Mouse (Mus musculus): ENCODE results near the gene Gtf2f2. TPM values are rescaled to one million over a fixed set of nuclear protein-coding genes. Genes with fewer than 3 reads are reported as not detected.

Gene Gtf2f2
- polyA plus RNA-seq, 1 experiment from 2014 or later = 16.1 TPM

- no peak overlapping the region for H3K4me2 ChIP-seq (ENCODE audit: low read depth, low read length)
- H3K4me3 ChIP-seq (ENCODE audit: low read depth, low read length) = no peak overlapping the region
- DNase-seq = no peak
- WGBS (ENCODE audit: insufficient replicate concordance) = 90% methylated on average over 1 of the region's 1 CpGs
- no peak overlapping the region for H3K9ac ChIP-seq (replicated peaks)
- H3K27ac ChIP-seq (ENCODE audit: low read depth) = no peak overlapping the region
- H3K27me3 ChIP-seq (ENCODE audit: insufficient read depth, low read length) = no peaks in the 10 kb centered on the region
- TF ChIP-seq CTCF (IDR thresholded peaks at IDR 0.05; ENCODE audit: low read depth) (no peak), EP300 (IDR thresholded peaks at IDR 0.05; ENCODE audit: low read depth) (no peak)
- peaks cover 21% of the 10 kb centered on the region for H3K4me1 ChIP-seq (ENCODE audit: insufficient read depth)
- no peaks in the 10 kb centered on the region for H3K9me3 ChIP-seq (ENCODE audit: low read length)
- H3K36me3 ChIP-seq (replicated peaks; ENCODE audit: insufficient read depth, low read length) = no peaks in the 10 kb centered on the region; the same call in 1 of the 2 replicates
- ATAC-seq = no peak
These were observed 2.5 kb downstream of the Gtf2f2 start for GRCm38 (mm10) chr14:76008174-76008573.

- Histone ChIP-seq H3K9ac (replicated peaks) (no peak overlapping the region), H3K27ac (ENCODE audit: low read depth) (no peak overlapping the region), H3K4me3 (ENCODE audit: low read depth, low read length) (no peak overlapping the region), H3K4me1 (ENCODE audit: insufficient read depth) (peaks cover 15% of the 10 kb centered on the region), H3K4me2 (ENCODE audit: low read depth, low read length) (no peak overlapping the region), H3K27me3 (ENCODE audit: insufficient read depth, low read length) (no peaks in the 10 kb centered on the region), H3K36me3 (replicated peaks; ENCODE audit: insufficient read depth, low read length) (peaks cover 2% of the 10 kb centered on the region; the same call in 1 of the 2 replicates), H3K9me3 (ENCODE audit: low read length) (no peaks in the 10 kb centered on the region)
- DNase-seq (no peak), ATAC-seq (no peak)
- 84% methylated on average over 4 of the region's 4 CpGs for WGBS (ENCODE audit: insufficient replicate concordance)
- no peak for TF ChIP-seq EP300 (IDR thresholded peaks at IDR 0.05; ENCODE audit: low read depth)
- no peak for TF ChIP-seq CTCF (IDR thresholded peaks at IDR 0.05; ENCODE audit: low read depth)
These were observed 5.7 kb downstream of the Gtf2f2 start for GRCm38 (mm10) chr14:76005011-76005410.

DNA sequence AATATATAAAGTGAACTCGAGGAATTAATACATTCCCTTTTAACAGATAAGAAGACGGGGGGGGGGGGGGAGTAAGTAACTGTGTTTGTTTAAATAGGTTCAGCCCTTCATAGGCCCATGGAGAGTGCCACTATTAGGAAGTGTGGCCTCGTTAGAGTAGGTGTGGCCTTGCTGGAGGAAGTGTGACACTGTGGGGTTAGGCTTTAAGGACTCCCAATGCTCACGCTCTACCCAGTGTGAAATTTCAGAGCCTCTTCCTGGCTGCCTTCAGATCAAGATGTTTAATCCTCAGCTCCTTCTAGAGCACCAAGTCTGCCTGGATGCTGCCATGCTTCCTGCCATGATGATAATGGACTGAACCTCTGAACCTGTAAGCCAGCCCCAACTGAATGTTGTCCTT, 8.9 kb downstream of the Gtf2f2 start:
- no peak overlapping the region for H3K4me3 ChIP-seq (ENCODE audit: low read depth, low read length)
- no peak for ATAC-seq
- H3K4me1 ChIP-seq (ENCODE audit: insufficient read depth) = no peaks in the 10 kb centered on the region
- H3K9me3 ChIP-seq (ENCODE audit: low read length) = no peaks in the 10 kb centered on the region
- H3K27ac ChIP-seq (ENCODE audit: low read depth) = no peak overlapping the region
- no peak for DNase-seq
- TF ChIP-seq CTCF (IDR thresholded peaks at IDR 0.05; ENCODE audit: low read depth) = no peak
- TF ChIP-seq EP300 (IDR thresholded peaks at IDR 0.05; ENCODE audit: low read depth) = no peak
- 41% methylated on average over 4 of the region's 4 CpGs for WGBS (ENCODE audit: insufficient replicate concordance)
- H3K36me3 ChIP-seq (replicated peaks; ENCODE audit: insufficient read depth, low read length) = peaks cover 2% of the 10 kb centered on the region; the same call in 1 of the 2 replicates
- no peaks in the 10 kb centered on the region for H3K27me3 ChIP-seq (ENCODE audit: insufficient read depth, low read length)
- H3K4me2 ChIP-seq (ENCODE audit: low read depth, low read length) = no peak overlapping the region
- H3K9ac ChIP-seq (replicated peaks) = no peak overlapping the region

DNA sequence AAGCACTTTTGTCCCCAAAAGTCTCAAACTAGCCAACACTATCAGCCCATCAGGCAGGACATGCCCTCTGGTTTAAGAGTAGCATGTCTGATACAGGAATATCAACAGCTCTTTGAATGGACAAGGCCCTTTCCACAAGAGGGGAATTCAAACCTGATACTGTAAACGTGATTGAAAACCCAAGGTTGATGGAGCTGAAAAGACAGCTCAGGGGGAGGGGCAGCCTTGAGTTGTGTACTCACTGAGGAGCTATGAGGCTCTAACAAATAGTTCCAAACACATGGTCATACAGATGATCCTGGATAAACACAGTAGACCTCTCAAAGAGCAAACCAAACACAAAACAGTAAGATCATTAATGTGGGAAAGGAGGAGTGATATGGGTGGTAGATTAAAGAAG, 12.6 kb downstream of the Gtf2f2 start:
- no peak for DNase-seq
- Histone ChIP-seq H3K4me2 (ENCODE audit: low read depth, low read length) (no peak overlapping the region), H3K36me3 (replicated peaks; ENCODE audit: insufficient read depth, low read length) (peaks cover 6% of the 10 kb centered on the region; the same call in 1 of the 2 replicates), H3K9ac (replicated peaks) (no peak overlapping the region), H3K9me3 (ENCODE audit: low read length) (no peaks in the 10 kb centered on the region), H3K4me1 (ENCODE audit: insufficient read depth) (no peaks in the 10 kb centered on the region), H3K4me3 (ENCODE audit: low read depth, low read length) (no peak overlapping the region), H3K27me3 (ENCODE audit: insufficient read depth, low read length) (no peaks in the 10 kb centered on the region), H3K27ac (ENCODE audit: low read depth) (no peak overlapping the region)
- WGBS (ENCODE audit: insufficient replicate concordance) = 50% methylated on average over 1 of the region's 1 CpGs
- no peak for ATAC-seq
- TF ChIP-seq EP300 (IDR thresholded peaks at IDR 0.05; ENCODE audit: low read depth) = no peak
- TF ChIP-seq CTCF (IDR thresholded peaks at IDR 0.05; ENCODE audit: low read depth) = no peak

DNA sequence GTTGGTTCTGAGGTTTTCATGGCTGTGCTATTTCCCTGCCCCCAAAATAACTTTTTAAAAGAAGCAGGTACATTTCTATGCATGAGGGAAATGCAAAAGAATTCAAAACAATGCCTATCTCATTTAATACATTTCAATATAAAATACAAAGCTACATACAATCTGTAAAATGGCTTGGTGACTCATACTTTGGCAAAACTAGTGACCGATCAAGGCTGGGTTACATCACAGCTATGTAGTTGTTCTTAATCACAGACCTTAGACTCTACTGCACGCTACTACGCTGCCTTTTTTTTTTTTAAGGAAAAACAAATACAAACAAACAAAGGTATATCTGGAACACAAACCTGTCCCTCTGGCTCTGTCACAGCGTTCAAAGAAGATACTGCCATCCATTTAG, 18.3 kb downstream of the Gtf2f2 start:
- H3K9ac ChIP-seq (replicated peaks) = no peak overlapping the region
- no peak overlapping the region for H3K27ac ChIP-seq (ENCODE audit: low read depth)
- peaks cover 7% of the 10 kb centered on the region for H3K36me3 ChIP-seq (replicated peaks; ENCODE audit: insufficient read depth, low read length)
- no peaks in the 10 kb centered on the region for H3K9me3 ChIP-seq (ENCODE audit: low read length)
- H3K27me3 ChIP-seq (ENCODE audit: insufficient read depth, low read length) = no peaks in the 10 kb centered on the region
- 87% methylated on average over 4 of the region's 4 CpGs for WGBS (ENCODE audit: insufficient replicate concordance)
- no peak for ATAC-seq
- TF ChIP-seq EP300 (IDR thresholded peaks at IDR 0.05; ENCODE audit: low read depth) (no peak), CTCF (IDR thresholded peaks at IDR 0.05; ENCODE audit: low read depth) (no peak)
- H3K4me2 ChIP-seq (ENCODE audit: low read depth, low read length) = no peak overlapping the region
- DNase-seq = no peak
- H3K4me1 ChIP-seq (ENCODE audit: insufficient read depth) = no peaks in the 10 kb centered on the region
- H3K4me3 ChIP-seq (ENCODE audit: low read depth, low read length) = no peak overlapping the region

GRCm38 (mm10) chr14:75990936-75991335, 19.7 kb downstream of the Gtf2f2 start:
- Histone ChIP-seq H3K4me3 (ENCODE audit: low read depth, low read length) (no peak overlapping the region), H3K27me3 (ENCODE audit: insufficient read depth, low read length) (no peaks in the 10 kb centered on the region), H3K9ac (replicated peaks) (no peak overlapping the region), H3K27ac (ENCODE audit: low read depth) (no peak overlapping the region), H3K9me3 (ENCODE audit: low read length) (no peaks in the 10 kb centered on the region), H3K4me2 (ENCODE audit: low read depth, low read length) (no peak overlapping the region), H3K4me1 (ENCODE audit: insufficient read depth) (no peaks in the 10 kb centered on the region), H3K36me3 (replicated peaks; ENCODE audit: insufficient read depth, low read length) (peaks cover 7% of the 10 kb centered on the region)
- no peak for DNase-seq
- TF ChIP-seq EP300 (IDR thresholded peaks at IDR 0.05; ENCODE audit: low read depth) (no peak), CTCF (IDR thresholded peaks at IDR 0.05; ENCODE audit: low read depth) (no peak)
- ATAC-seq = no peak
- 90% methylated on average over 6 of the region's 6 CpGs for WGBS (ENCODE audit: insufficient replicate concordance)

DNA sequence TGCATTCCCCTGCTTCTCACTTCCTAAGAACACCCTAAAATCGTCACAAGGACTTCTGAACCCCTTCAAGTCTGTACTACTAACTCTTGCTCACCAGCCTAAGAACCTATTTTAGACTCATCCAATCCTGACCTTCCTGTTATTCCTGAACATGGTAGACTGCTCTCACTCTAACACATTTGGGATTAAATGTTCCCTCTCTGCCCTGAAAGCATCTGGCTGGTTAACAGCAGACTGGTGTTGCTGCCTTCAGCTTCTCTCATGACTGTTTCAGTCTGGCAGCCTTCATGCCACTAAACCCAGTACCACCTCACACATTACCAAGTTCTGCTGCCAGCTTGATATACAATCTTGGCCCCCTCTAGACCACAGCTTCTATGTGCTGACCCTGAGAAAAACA, 21.5 kb downstream of the Gtf2f2 start:
- WGBS (ENCODE audit: insufficient replicate concordance) = 78% methylated on average over 1 of the region's 1 CpGs

More for the DNA sequence above, 21.5 kb downstream of the Gtf2f2 start:
- Histone ChIP-seq H3K4me2 (ENCODE audit: low read depth, low read length) (no peak overlapping the region), H3K9me3 (ENCODE audit: low read length) (no peaks in the 10 kb centered on the region), H3K27ac (ENCODE audit: low read depth) (no peak overlapping the region), H3K36me3 (replicated peaks; ENCODE audit: insufficient read depth, low read length) (peaks cover 3% of the 10 kb centered on the region; the same call in 1 of the 2 replicates), H3K27me3 (ENCODE audit: insufficient read depth, low read length) (no peaks in the 10 kb centered on the region), H3K9ac (replicated peaks) (no peak overlapping the region), H3K4me1 (ENCODE audit: insufficient read depth) (no peaks in the 10 kb centered on the region), H3K4me3 (ENCODE audit: low read depth, low read length) (no peak overlapping the region)
- no peak for TF ChIP-seq CTCF (IDR thresholded peaks at IDR 0.05; ENCODE audit: low read depth)
- no peak for TF ChIP-seq EP300 (IDR thresholded peaks at IDR 0.05; ENCODE audit: low read depth)
- ATAC-seq (no peak), DNase-seq (no peak)

Measured in liver, postnatal 0 days (tissue).